Mouse (Mus musculus) C2C12 (cell line): ENCODE results near the gene Bri3.

Experiments used
- CTCF ChIP-seq: IDR thresholded peaks from one replicate; pipeline ENCODE4 v1.5.1; 2011; ENCODE audit not compliant: control insufficient read depth, insufficient read depth, insufficient read length
- MYOD1 ChIP-seq: IDR thresholded peaks from one replicate; pipeline ENCODE4 v1.6.1; 2011; ENCODE audit warnings: low read depth; ENCODE audit not compliant: control insufficient read depth, insufficient read length
- MYOG ChIP-seq: IDR thresholded peaks from one replicate; pipeline ENCODE4 v1.6.1; 2011; ENCODE audit not compliant: control insufficient read depth, insufficient read length; ENCODE audit errors: extremely low read depth
- USF1 ChIP-seq: IDR thresholded peaks from one replicate; pipeline ENCODE4 v1.6.1; 2011; ENCODE audit warnings: low read depth, mild to moderate bottlenecking, control low read depth, moderate library complexity

DNA sequence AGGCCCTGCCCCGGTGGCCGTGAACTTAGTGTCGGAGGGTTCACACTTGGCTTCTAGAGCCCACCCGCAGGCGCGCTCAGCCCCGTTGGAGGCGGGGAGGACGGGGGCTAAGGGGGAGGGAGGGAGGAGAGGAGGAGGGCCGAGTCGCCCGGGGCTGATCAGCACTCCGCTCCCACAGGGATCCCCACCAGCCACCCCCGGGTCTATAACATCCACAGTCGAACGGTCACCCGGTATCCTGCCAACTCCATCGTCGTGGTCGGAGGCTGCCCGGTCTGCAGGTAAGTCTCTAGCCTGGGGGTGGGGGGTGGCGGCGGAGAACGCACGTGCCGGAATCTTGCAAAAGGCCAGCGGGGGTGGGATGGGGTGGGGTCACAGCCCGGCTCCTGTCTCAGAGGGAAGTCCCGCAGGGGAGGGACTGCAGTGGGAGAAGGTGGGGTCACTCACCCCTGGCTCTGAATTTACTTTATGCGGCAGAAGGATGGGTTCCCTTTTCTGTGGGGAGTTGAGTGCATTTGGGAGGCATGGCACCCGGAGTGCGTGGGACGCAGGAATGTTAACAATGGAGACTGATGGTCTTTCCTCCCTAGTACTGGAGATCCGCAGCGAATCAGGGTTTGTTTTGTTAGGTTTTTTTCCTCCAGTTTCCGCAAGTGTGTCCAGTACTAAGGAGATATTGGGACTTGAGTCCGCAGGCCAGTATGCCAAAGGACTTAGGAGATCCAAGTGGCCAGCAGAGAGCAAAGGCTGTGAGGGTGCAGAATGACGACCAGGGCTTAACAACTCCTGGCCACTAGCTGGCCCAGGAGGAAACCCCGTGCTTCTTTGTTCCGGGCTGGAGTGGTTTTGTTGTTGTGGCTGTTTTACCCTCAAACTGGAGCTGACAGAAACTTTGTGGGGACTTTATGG lies 11.6 kb downstream of the Bri3 start:
- TF ChIP-seq CTCF: no peak
- TF ChIP-seq USF1: no peak
- no peak for TF ChIP-seq MYOG
- no peak for TF ChIP-seq MYOD1
